Comparison of ENCODE assay signal across 8 mouse cellular contexts in the genomic region with DNA sequence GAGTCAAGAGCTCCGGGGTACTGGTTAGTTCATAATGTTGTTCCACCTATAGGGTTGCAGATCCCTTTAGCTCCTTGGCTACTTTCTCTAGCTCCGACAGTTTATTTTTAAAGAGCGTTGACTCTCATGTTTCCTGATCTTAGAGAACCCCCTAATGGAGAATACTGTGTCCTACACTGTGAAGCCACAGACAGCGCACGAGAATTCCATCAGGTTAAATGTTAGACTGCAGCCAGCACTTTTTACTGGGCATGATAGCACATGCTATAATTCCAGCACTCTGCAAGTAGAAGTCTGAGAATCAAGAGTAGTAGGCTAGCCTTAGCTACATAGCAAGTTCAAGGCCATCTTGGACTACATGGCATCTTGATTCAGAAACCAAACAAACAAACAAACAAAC. TPM values are rescaled to one million over a fixed set of nuclear protein-coding genes. Genes with fewer than 3 reads are reported as not detected.
DNase-seq lines count a peak whose midpoint lies in the region; ATAC-seq and TF ChIP-seq lines count a peak whose summit lies in the region.

No protein-coding gene starts in this region.

- no peaks in the 10 kb centered on the region for H3K36me3 ChIP-seq in heart, embryonic 16.5 days (ENCODE audit: control insufficient read depth, insufficient read depth)
- no peaks in the 10 kb centered on the region for H3K36me3 ChIP-seq in MEL (ENCODE audit: control insufficient read depth in 1 of 2, insufficient read depth in 2 of 2, low read length in 2 of 2)
- no peaks in the 10 kb centered on the region for H3K36me3 ChIP-seq in embryonic facial prominence, embryonic 14.5 days (ENCODE audit: control insufficient read depth, insufficient read depth, low read length)
- no peaks in the 10 kb centered on the region for H3K36me3 ChIP-seq in neural tube, embryonic 13.5 days

- TF ChIP-seq EP300 in MEL (IDR thresholded peaks at IDR 0.05; ENCODE audit: low read depth in 1 of 2, low read length in 2 of 2): no peak

- H3K9ac ChIP-seq in heart, embryonic 16.5 days (ENCODE audit: low read length): no peak overlapping the region
- no peak overlapping the region for H3K9ac ChIP-seq in MEL (ENCODE audit: control insufficient read depth, low read depth, low read length, poor library complexity, severe bottlenecking)
- no peak overlapping the region for H3K9ac ChIP-seq in embryonic facial prominence, embryonic 14.5 days (ENCODE audit: low read depth, low read length)
- H3K9ac ChIP-seq in neural tube, embryonic 13.5 days: no peak overlapping the region

- no peaks in the 10 kb centered on the region for H3K27me3 ChIP-seq in heart, embryonic 16.5 days (ENCODE audit: control insufficient read depth, insufficient read depth, low read length)
- no peaks in the 10 kb centered on the region for H3K27me3 ChIP-seq in MEL (ENCODE audit: control insufficient read depth in 1 of 2, insufficient read depth in 2 of 2, low read length in 2 of 2)
- H3K27me3 ChIP-seq in embryonic facial prominence, embryonic 14.5 days (replicated peaks; ENCODE audit: control insufficient read depth, insufficient read depth, low read length): no peaks in the 10 kb centered on the region
- no peaks in the 10 kb centered on the region for H3K27me3 ChIP-seq in neural tube, embryonic 13.5 days

- H3K4me2 ChIP-seq in heart, embryonic 16.5 days (ENCODE audit: low read depth, low read length): no peak overlapping the region
- H3K4me2 ChIP-seq in embryonic facial prominence, embryonic 14.5 days (ENCODE audit: low read depth, low read length): no peak overlapping the region
- H3K4me2 ChIP-seq in neural tube, embryonic 13.5 days: no peak overlapping the region

- no peak for DNase-seq in heart, postnatal 4 days
- no peak for DNase-seq in MEL (ENCODE audit: low read depth, low spot score)
- DNase-seq in embryonic facial prominence, embryonic 14.5 days (ENCODE audit: low spot score): peak; percentile 82
- DNase-seq in kidney, postnatal 14 days: peak; percentile 60
- no peak for DNase-seq in gastrocnemius, postnatal 14 days
- no peak for DNase-seq in right cerebral cortex, postnatal 14 days

- no peaks in the 10 kb centered on the region for H3K79me2 ChIP-seq in MEL (ENCODE audit: control insufficient read depth, insufficient read depth, low read length, poor library complexity)

- ATAC-seq in heart, embryonic 16.5 days (replicated peaks; ENCODE audit: extremely low read depth, insufficient read depth, low FRiP score): peak; percentile 74
- peak; percentile 90 for ATAC-seq in embryonic facial prominence, embryonic 14.5 days (ENCODE audit: low read depth)
- ATAC-seq in neural tube, embryonic 13.5 days (ENCODE audit: low read depth): peak; percentile 69

- H3K4me3 ChIP-seq in heart, embryonic 16.5 days (ENCODE audit: low read length): no peak overlapping the region
- H3K4me3 ChIP-seq in MEL (ENCODE audit: control insufficient read depth in 1 of 2, insufficient read depth in 1 of 2, low read depth in 2 of 2, low read length in 2 of 2): no peak overlapping the region
- no peak overlapping the region for H3K4me3 ChIP-seq in embryonic facial prominence, embryonic 14.5 days (ENCODE audit: low read depth, low read length)
- H3K4me3 ChIP-seq in neural tube, embryonic 13.5 days: no peak overlapping the region

- H3K27ac ChIP-seq in heart, embryonic 16.5 days (ENCODE audit: low read length): no peak overlapping the region
- no peak overlapping the region for H3K27ac ChIP-seq in MEL (ENCODE audit: control insufficient read depth, low read depth, low read length)
- H3K27ac ChIP-seq in embryonic facial prominence, embryonic 14.5 days (replicated peaks; ENCODE audit: low read depth, low read length): no peak overlapping the region
- H3K27ac ChIP-seq in neural tube, embryonic 13.5 days (replicated peaks): no peak overlapping the region

- peaks cover 29% of the 10 kb centered on the region for H3K4me1 ChIP-seq in heart, embryonic 16.5 days (ENCODE audit: control insufficient read depth, insufficient read depth, low read length)
- H3K4me1 ChIP-seq in MEL (ENCODE audit: control insufficient read depth in 1 of 2, insufficient read depth in 2 of 2, low read length in 2 of 2): no peaks in the 10 kb centered on the region
- H3K4me1 ChIP-seq in embryonic facial prominence, embryonic 14.5 days (ENCODE audit: control insufficient read depth, insufficient read depth, low read length): no peaks in the 10 kb centered on the region
- peaks cover 18% of the 10 kb centered on the region; the same call in 1 of the 2 replicates for H3K4me1 ChIP-seq in neural tube, embryonic 13.5 days (replicated peaks)

- peak; percentile 36 for TF ChIP-seq RAD21 in MEL (IDR thresholded peaks at IDR 0.05; ENCODE audit: low read depth, low read length)

- WGBS in heart, embryonic 16.5 days: 19% methylated on average over 5 of the region's 5 CpGs
- 9% methylated on average over 4 of the region's 5 CpGs for WGBS in embryonic facial prominence, embryonic 14.5 days
- 46% methylated on average over 5 of the region's 5 CpGs for WGBS in neural tube, embryonic 13.5 days

- no peak for TF ChIP-seq POLR2A in MEL (IDR thresholded peaks at IDR 0.05; ENCODE audit: control insufficient read depth in 1 of 2, insufficient read depth in 1 of 2, low read depth in 1 of 2, low read length in 2 of 2, poor library complexity in 1 of 2)

- H3K9me3 ChIP-seq in heart, embryonic 16.5 days (replicated peaks; ENCODE audit: control insufficient read depth, low read length): no peaks in the 10 kb centered on the region
- no peaks in the 10 kb centered on the region for H3K9me3 ChIP-seq in MEL (replicated peaks; ENCODE audit: insufficient read depth, low read length)
- no peaks in the 10 kb centered on the region for H3K9me3 ChIP-seq in embryonic facial prominence, embryonic 14.5 days (ENCODE audit: control insufficient read depth, low read length)
- H3K9me3 ChIP-seq in neural tube, embryonic 13.5 days: no peaks in the 10 kb centered on the region

- intact Hi-C loops in gastrocnemius, postnatal 14 days (cut with DNase I; ENCODE audit: low total_unique reads): no loop called here

- peak in 1 of 3 experiments; percentile 38; a peak in 2 of 6 replicates for TF ChIP-seq CTCF in MEL (IDR thresholded peaks at IDR 0.05 in 2 of 3, conservative IDR thresholded peaks at IDR 0.05 in 1 of 3; ENCODE audit: control insufficient read depth in 1 of 3, insufficient read depth in 1 of 3, low read depth in 2 of 3, low read length in 3 of 3, poor library complexity in 1 of 3, severe bottlenecking in 1 of 3)

TF ChIP-seq in MEL, 35 proteins besides CTCF, POLR2A, EP300 and RAD21:
- TF ChIP-seq SIN3A (IDR thresholded peaks at IDR 0.05; ENCODE audit: low read length): no peak
- peak; percentile 6; the same call in 1 of the 2 replicates for TF ChIP-seq ZC3H11A (IDR thresholded peaks at IDR 0.05; ENCODE audit: low read depth, low read length)
- no peak for TF ChIP-seq POLR2AphosphoS5 (IDR thresholded peaks at IDR 0.05; ENCODE audit: borderline replicate concordance, low read depth, low read length)
- TF ChIP-seq KAT2A (conservative IDR thresholded peaks at IDR 0.05; ENCODE audit: low read depth, low read length): no peak
- TF ChIP-seq SMC3 (IDR thresholded peaks at IDR 0.05; ENCODE audit: low read depth, low read length): peak; percentile 30; the same call in 1 of the 2 replicates

RNA-seq across cellular contexts. Expression of a gene that starts 24.8 kb away (rescaled TPM):
- polyA plus RNA-seq in heart, embryonic 16.5 days (2015; fragmentation: Nextera tagmentation; extraction: Ambion mirVana): 16.8 and 18.1 TPM in 2 replicates
- total RNA-seq in heart, postnatal 4 days (2021): 10 to 100 TPM; 21.7 to 22.0 TPM
- 66.8 and 77.2 TPM in 2 replicates for total RNA-seq in MEL (2012; rRNA removed)
- 100 to 1,000 TPM in 1 of 2 experiments, not detected in 1; 106 TPM for polyA plus RNA-seq in MEL (2012; ENCODE audit: insufficient read depth in 1 of 2, insufficient read length in 2 of 2, low read depth in 1 of 2, low replicate concordance in 2 of 2, missing spikeins in 1 of 2)
- polyA plus RNA-seq in embryonic facial prominence, embryonic 14.5 days (2014; fragmentation: Nextera tagmentation; extraction: Ambion mirVana): 29.9 and 30.5 TPM in 2 replicates
- polyA plus RNA-seq in neural tube, embryonic 13.5 days (2015; fragmentation: Nextera tagmentation; extraction: Ambion mirVana): 36.9 and 38.7 TPM in 2 replicates
- 10 to 100 TPM; 23.8 to 24.7 TPM for total RNA-seq in gastrocnemius, postnatal 14 days (2021)

Comparison
In these comparisons a context has a peak if more than half of its experiments do, and no peak if none do; other contexts are left out.
1. DNase-seq: peak in embryonic facial prominence, embryonic 14.5 days (single experiment) and kidney, postnatal 14 days (single experiment); none in heart, postnatal 4 days (single experiment), MEL (single experiment), gastrocnemius, postnatal 14 days (single experiment) and right cerebral cortex, postnatal 14 days (single experiment).
2. Peak in every context shown above with its lines, with median percentiles within 50 percentile points of each other: ATAC-seq.